Mouse (Mus musculus) heart, embryonic 16.5 days (tissue): Measurements from ENCODE around the gene Rpl3. TPM values are rescaled to one million over a fixed set of nuclear protein-coding genes. Genes with fewer than 3 reads are reported as not detected.
"Not testable (repeated sequence)": the region's sequence is repeated elsewhere in the genome, so short reads cannot be mapped to it uniquely, and the experiment has no call there.

ENCODE experiments used
- ATAC-seq: fragments of 200-750 bp; cut with Nextera tagmentation; replicated peaks from 2 replicates; pipeline ENCODE4 v1.8.0; 2017; ENCODE audit warnings: moderate number of reproducible peaks; ENCODE audit not compliant: insufficient read depth, low FRiP score; ENCODE audit errors: extremely low read depth
- H3K27ac ChIP-seq: fragments of 300-500 bp; sonication (generic); 2 replicates; pipeline ENCODE4 v1.5.1; 2014; ENCODE audit warnings: mild to moderate bottlenecking, low read length, control low read depth, moderate library complexity
- H3K27me3 ChIP-seq: fragments of 300-500 bp; sonication (generic); 2 replicates; pipeline ENCODE4 v1.6.1; 2014; ENCODE audit warnings: low read length, mixed read lengths; ENCODE audit not compliant: control insufficient read depth, insufficient read depth
- H3K36me3 ChIP-seq: fragments of 300-500 bp; sonication (generic); 2 replicates; pipeline ENCODE4 v1.6.1; 2014; ENCODE audit not compliant: control insufficient read depth, insufficient read depth
- H3K4me1 ChIP-seq: fragments of 300-500 bp; sonication (generic); 2 replicates; pipeline ENCODE4 v1.6.1; 2014; ENCODE audit warnings: low read length, mixed read lengths; ENCODE audit not compliant: control insufficient read depth, insufficient read depth
- H3K4me2 ChIP-seq: fragments of 300-500 bp; sonication (generic); 2 replicates; pipeline ENCODE4 v1.6.1; 2014; ENCODE audit warnings: low read depth, mild to moderate bottlenecking, control low read depth, low read length
- H3K4me3 ChIP-seq: fragments of 300-500 bp; sonication (generic); 2 replicates; pipeline ENCODE4 v1.5.1; 2014; ENCODE audit warnings: mild to moderate bottlenecking, control low read depth, low read length
- H3K9ac ChIP-seq: fragments of 300-500 bp; sonication (generic); 2 replicates; pipeline ENCODE4 v1.6.1; 2014; ENCODE audit warnings: low read length, control low read depth
- H3K9me3 ChIP-seq: fragments of 300-500 bp; sonication (generic); replicated peaks from 2 replicates; pipeline ENCODE4 v1.6.1; 2016; ENCODE audit warnings: low read length; ENCODE audit not compliant: control insufficient read depth
- WGBS: fragments of 180-500 bp; shearing (Covaris S2); extraction: QIAGEN DNeasy Blood & Tissue Kit; methylation state at CpG from one replicate; pipeline ENCODE4 v1.1.7; 2014; 5-methylcytosine and 5-hydroxymethylcytosine counted together
- polyA plus RNA-seq: library from polyadenylated mRNA; unstranded; fragments of >200 nt; fragmentation: Nextera tagmentation; extraction: Ambion mirVana; gene quantifications from 2 replicates; pipeline ENCODE4 v1.2.1, GENCODE M21; 2015

Gene Rpl3
- polyA plus RNA-seq, 1 experiment from 2014 or later = 606 TPM

GRCm38 (mm10) chr15:80132993-80133586 is 41.4 kb upstream of the Rpl3 start, which contains the start of gene Tab1:
Gene Tab1 (plus strand): TSS chr15:80133127.
- H3K4me1 ChIP-seq = peaks cover 28% of the 10 kb centered on the region
- H3K27me3 ChIP-seq = no peaks in the 10 kb centered on the region
- H3K27ac ChIP-seq = peak within 1 kb of the TSS; percentile 100
- WGBS = under 1% methylated on average over 53 of the region's 59 CpGs
- H3K36me3 ChIP-seq = no peaks in the 10 kb centered on the region
- H3K4me3 ChIP-seq = peak within 1 kb of the TSS; percentile 71
- H3K9ac ChIP-seq = peak within 1 kb of the TSS; percentile 89
- peak; percentile 93 for ATAC-seq
- H3K9me3 ChIP-seq = no peaks in the 10 kb centered on the region
- H3K4me2 ChIP-seq = peak within 1 kb of the TSS; percentile 88

- H3K4me2 ChIP-seq = peak overlapping the region; percentile 88
- H3K36me3 ChIP-seq = no peaks in the 10 kb centered on the region
- 76% methylated on average over 9 of the region's 9 CpGs for WGBS
- no peak for ATAC-seq
- H3K9ac ChIP-seq = peak overlapping the region; percentile 89
- H3K4me1 ChIP-seq = peaks cover 22% of the 10 kb centered on the region
- H3K4me3 ChIP-seq = peak overlapping the region; percentile 71
- H3K27me3 ChIP-seq = no peaks in the 10 kb centered on the region
- H3K9me3 ChIP-seq = no peaks in the 10 kb centered on the region
- H3K27ac ChIP-seq = peak overlapping the region; percentile 100
Observed at GRCm38 (mm10) chr15:80132452-80132851, 40.8 kb upstream of the Rpl3 start.

- no peak overlapping the region for H3K4me3 ChIP-seq
- H3K4me1 ChIP-seq = peaks cover 21% of the 10 kb centered on the region
- no peak overlapping the region for H3K9ac ChIP-seq
- H3K9me3 ChIP-seq = no peaks in the 10 kb centered on the region
- no peak overlapping the region for H3K4me2 ChIP-seq
- no peak overlapping the region for H3K27ac ChIP-seq
- H3K27me3 ChIP-seq = no peaks in the 10 kb centered on the region
- no peak for ATAC-seq
- no peaks in the 10 kb centered on the region for H3K36me3 ChIP-seq
- 66% methylated on average over 6 of the region's 6 CpGs for WGBS
Observed at GRCm38 (mm10) chr15:80131421-80131820, 39.8 kb upstream of the Rpl3 start.

GRCm38 (mm10) chr15:80130689-80131088 is 39.0 kb upstream of the Rpl3 start:
- 52% methylated on average over 5 of the region's 5 CpGs for WGBS
- ATAC-seq = no peak
- H3K4me2 ChIP-seq = no peak overlapping the region

GRCm38 (mm10) chr15:80129982-80130381 is 38.3 kb upstream of the Rpl3 start:
- WGBS = 92% methylated on average over 6 of the region's 6 CpGs
- no peak overlapping the region for H3K9ac ChIP-seq

More at GRCm38 (mm10) chr15:80130689-80131088, 39.0 kb upstream of the Rpl3 start:
- Histone ChIP-seq H3K9me3 (no peaks in the 10 kb centered on the region), H3K9ac (no peak overlapping the region), H3K27ac (no peak overlapping the region), H3K27me3 (no peaks in the 10 kb centered on the region), H3K4me3 (no peak overlapping the region), H3K4me1 (peaks cover 15% of the 10 kb centered on the region), H3K36me3 (no peaks in the 10 kb centered on the region)

GRCm38 (mm10) chr15:80127191-80127590 is 35.5 kb upstream of the Rpl3 start:
- H3K9me3 ChIP-seq = no peaks in the 10 kb centered on the region
- H3K9ac ChIP-seq = no peak overlapping the region
- 0 out of 2 replicates have a peak, but pooled peaks cover 2% of the 10 kb centered on the region for H3K4me1 ChIP-seq
- WGBS = 29% methylated on average over 1 of the region's 1 CpGs
- no peak for ATAC-seq
- H3K27me3 ChIP-seq = no peaks in the 10 kb centered on the region
- H3K4me2 ChIP-seq = no peak overlapping the region
- no peak overlapping the region for H3K27ac ChIP-seq
- H3K4me3 ChIP-seq = no peak overlapping the region
- no peaks in the 10 kb centered on the region for H3K36me3 ChIP-seq

More at GRCm38 (mm10) chr15:80129982-80130381, 38.3 kb upstream of the Rpl3 start:
- Histone ChIP-seq H3K4me2 (no peak overlapping the region), H3K27me3 (no peaks in the 10 kb centered on the region), H3K4me1 (peaks cover 12% of the 10 kb centered on the region), H3K9me3 (no peaks in the 10 kb centered on the region), H3K36me3 (no peaks in the 10 kb centered on the region), H3K4me3 (no peak overlapping the region), H3K27ac (no peak overlapping the region)
- ATAC-seq = no peak

GRCm38 (mm10) chr15:80124651-80125050 is 33.0 kb upstream of the Rpl3 start:
- Histone ChIP-seq H3K4me3 (no peak overlapping the region), H3K9me3 (no peaks in the 10 kb centered on the region), H3K27me3 (no peaks in the 10 kb centered on the region), H3K27ac (no peak overlapping the region), H3K9ac (no peak overlapping the region), H3K4me2 (no peak overlapping the region), H3K4me1 (0 out of 2 replicates have a peak, but pooled peaks cover 2% of the 10 kb centered on the region), H3K36me3 (no peaks in the 10 kb centered on the region)
- ATAC-seq = no peak
- WGBS = 79% methylated on average over 4 of the region's 4 CpGs

GRCm38 (mm10) chr15:80122431-80122830 is 30.8 kb upstream of the Rpl3 start:
- WGBS = 90% methylated on average over 6 of the region's 6 CpGs
- H3K27ac ChIP-seq, H3K27me3 ChIP-seq, H3K4me2 ChIP-seq, H3K4me1 ChIP-seq, H3K9ac ChIP-seq, ATAC-seq, H3K9me3 ChIP-seq, H3K4me3 ChIP-seq, H3K36me3 ChIP-seq: not testable (repeated sequence)

GRCm38 (mm10) chr15:80121721-80122325 is 30.2 kb upstream of the Rpl3 start:
- H3K4me2 ChIP-seq = no peak overlapping the region
- ATAC-seq = no peak
- no peaks in the 10 kb centered on the region for H3K9me3 ChIP-seq

More at GRCm38 (mm10) chr15:80121721-80122325, 30.2 kb upstream of the Rpl3 start:
- no peak overlapping the region for H3K9ac ChIP-seq
- no peak overlapping the region for H3K27ac ChIP-seq
- H3K4me1 ChIP-seq = 0 out of 2 replicates have a peak, but pooled peaks cover 2% of the 10 kb centered on the region
- no peaks in the 10 kb centered on the region for H3K36me3 ChIP-seq
- 90% methylated on average over 9 of the region's 9 CpGs for WGBS
- H3K27me3 ChIP-seq = no peaks in the 10 kb centered on the region
- H3K4me3 ChIP-seq = no peak overlapping the region
